Mouse (Mus musculus) liver, embryonic 18 days (tissue): ENCODE results near the gene Clcn7. TPM values are rescaled to one million over a fixed set of nuclear protein-coding genes. Genes with fewer than 3 reads are reported as not detected.

ENCODE experiments used
- polyA plus RNA-seq: library from polyadenylated mRNA; depleted of rRNA; stranded (reverse); fragments of >200 nt; gene quantifications from 2 replicates; pipeline ENCODE4 v1.2.3, GENCODE M21; 2012; rRNA removed

The Clcn7 gene
- polyA plus RNA-seq: 6.5 and 7.2 TPM in 2 replicates

GRCm38 (mm10) chr17:25133275-25133698 lies at the start of gene Clcn7:
TSS of gene Clcn7 (plus strand) at chr17:25133391.

DNA sequence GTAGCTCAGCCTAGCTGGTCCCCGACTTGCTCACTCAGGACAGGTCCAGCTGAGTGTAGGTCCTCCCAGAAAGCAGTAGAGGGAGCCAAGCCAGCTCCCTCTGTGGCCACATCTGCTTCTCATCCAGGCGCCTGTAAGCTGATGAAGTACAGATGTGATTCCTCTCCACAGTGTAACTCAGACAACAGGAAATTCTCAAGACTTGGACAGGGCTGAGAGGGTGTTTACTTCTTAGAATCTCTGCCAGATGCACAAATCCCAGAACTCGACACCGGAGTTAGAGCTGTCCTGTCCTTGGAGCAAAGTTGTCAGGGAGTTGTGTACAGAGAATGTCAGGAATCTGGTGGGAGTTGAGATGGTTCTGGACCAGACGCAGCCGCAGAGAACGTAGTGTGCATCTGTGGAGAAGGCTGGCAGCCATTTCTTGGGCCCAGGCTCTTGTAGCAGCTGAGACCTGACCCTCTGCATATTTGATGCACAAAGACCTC lies 49.7 kb upstream of the Clcn7 start, which contains the start of gene Tmem204:
Tmem204 (minus strand) TSS at position 148 of the 488 bp plus-strand sequence.

GRCm38 (mm10) chr17:25115664-25116432 lies 17.3 kb upstream of the Clcn7 start, which contains the start of gene Telo2:
TSS of gene Telo2 (minus strand) at chr17:25115967.

GRCm38 (mm10) chr17:25120406-25120805 lies 12.8 kb upstream of the Clcn7 start, which contains the start of gene Ptx4:
TSS of gene Ptx4 (plus strand) at chr17:25120760.

DNA sequence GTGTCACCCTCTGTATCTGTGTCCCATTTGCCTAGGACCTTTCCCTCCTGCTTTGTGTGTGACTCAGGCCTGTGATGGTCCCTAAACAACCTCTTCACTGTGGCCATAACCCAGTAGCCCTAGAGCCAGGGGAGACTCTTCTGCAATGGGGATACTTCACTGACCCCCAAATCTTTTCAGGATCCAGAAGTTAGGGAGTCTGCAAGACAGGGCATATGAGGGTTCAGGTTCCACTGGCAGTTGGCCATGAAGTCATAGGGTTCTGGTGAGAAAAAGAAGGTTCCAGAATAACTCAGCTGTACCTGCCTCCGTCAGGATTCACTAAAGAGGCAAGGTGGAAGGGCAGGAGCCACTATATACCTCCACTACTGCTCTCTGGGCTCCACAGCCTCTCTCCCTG lies 29.0 kb downstream of the Clcn7 start, which contains the start of gene Ccdc154:
Ccdc154 (plus strand) TSS at position 301 of the 400 bp plus-strand sequence.

DNA sequence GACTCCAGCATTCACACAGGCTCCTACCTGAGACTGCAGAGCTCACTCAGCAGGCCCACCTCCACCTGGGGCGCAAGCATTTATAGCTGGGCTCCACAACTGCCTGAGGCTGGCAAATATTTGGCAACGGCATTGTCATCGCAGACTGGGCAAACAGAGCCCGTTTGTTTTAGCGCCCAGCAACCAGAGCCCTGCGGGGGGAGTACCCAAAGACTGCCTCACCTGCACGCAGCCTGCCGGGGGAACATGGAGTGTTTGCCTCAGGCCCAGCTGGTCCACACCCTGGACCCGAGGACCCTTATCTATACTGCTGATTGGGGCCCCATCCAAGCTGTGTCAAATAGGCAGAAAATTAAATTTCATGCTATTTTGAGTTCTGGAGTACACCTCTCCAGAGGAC lies 42.2 kb downstream of the Clcn7 start, which contains the start of gene Gm38655:
Gm38655 (minus strand) TSS at position 61 of the 400 bp plus-strand sequence.

GRCm38 (mm10) chr17:25184129-25184691 lies 51.0 kb downstream of the Clcn7 start, which contains the start of gene BC003965:
TSS of gene BC003965 (plus strand) at chr17:25184554.

GRCm38 (mm10) chr17:25188150-25189031 lies 55.2 kb downstream of the Clcn7 start, which contains the start of gene Unkl:
TSS of gene Unkl (plus strand) at chr17:25188397.

Other genes starting within 250 kb of the Clcn7 start
- gene Nubp2, start 247.0 kb upstream of the Clcn7 start, polyA plus RNA-seq: 15.4 and 17.7 TPM in 2 replicates
- 26.4 and 28.2 TPM in 2 replicates for gene Spsb3, start 246.7 kb upstream of the Clcn7 start, polyA plus RNA-seq
- gene Eme2, start 238.3 kb upstream of the Clcn7 start, polyA plus RNA-seq: 11.2 and 11.3 TPM in 2 replicates
- gene Mrps34, start 238.3 kb upstream of the Clcn7 start, polyA plus RNA-seq: 52.2 and 58.3 TPM in 2 replicates
- 32.3 and 35.5 TPM in 2 replicates for gene Nme3, start 236.9 kb upstream of the Clcn7 start, polyA plus RNA-seq
- gene Mapk8ip3, start 196.4 kb upstream of the Clcn7 start, polyA plus RNA-seq: 23.9 and 32.5 TPM in 2 replicates
- 17.3 and 17.8 TPM in 2 replicates for gene Jpt2, start 172.7 kb upstream of the Clcn7 start, polyA plus RNA-seq
- gene Cramp1l, start 117.6 kb upstream of the Clcn7 start, polyA plus RNA-seq: 5.4 and 6.9 TPM in 2 replicates
- gene Ift140, start 117.3 kb upstream of the Clcn7 start, polyA plus RNA-seq: 36.6 and 39.0 TPM in 2 replicates
- gene Tmem204, start 49.8 kb upstream of the Clcn7 start, polyA plus RNA-seq: 7.5 and 8.0 TPM in 2 replicates
- 5.6 TPM in 2 replicates for gene Telo2, start 17.4 kb upstream of the Clcn7 start, polyA plus RNA-seq
- gene Ptx4, start 12.6 kb upstream of the Clcn7 start, polyA plus RNA-seq: not detected in 2 replicates
- gene Ccdc154, start 29.1 kb downstream of the Clcn7 start, polyA plus RNA-seq: not detected in 2 replicates
- not detected in 2 replicates for gene Gm38655, start 42.1 kb downstream of the Clcn7 start, polyA plus RNA-seq
- 11.2 and 12.5 TPM in 2 replicates for gene BC003965, start 51.2 kb downstream of the Clcn7 start, polyA plus RNA-seq
- 8.8 and 9.4 TPM in 2 replicates for gene Unkl, start 55.0 kb downstream of the Clcn7 start, polyA plus RNA-seq
- 13.8 and 14.6 TPM in 2 replicates for gene Gnptg, start 106.7 kb downstream of the Clcn7 start, polyA plus RNA-seq
- 12.0 and 12.2 TPM in 2 replicates for gene Tsr3, start 106.8 kb downstream of the Clcn7 start, polyA plus RNA-seq
- 0.56 and 1.2 TPM in 2 replicates for gene Baiap3, start 123.0 kb downstream of the Clcn7 start, polyA plus RNA-seq
- 125 and 133 TPM in 2 replicates for gene Ube2i, start 141.2 kb downstream of the Clcn7 start, polyA plus RNA-seq
- 2.7 and 3.8 TPM in 2 replicates for gene Prss34, start 165.0 kb downstream of the Clcn7 start, polyA plus RNA-seq
- gene Prss28, start 175.3 kb downstream of the Clcn7 start, polyA plus RNA-seq: not detected in 2 replicates
- not detected in 2 replicates for gene Prss29, start 185.3 kb downstream of the Clcn7 start, polyA plus RNA-seq
- gene Tpsab1, start 212.2 kb downstream of the Clcn7 start, polyA plus RNA-seq: 0.02 and 0.05 TPM in 2 replicates
- gene Tpsb2, start 232.9 kb downstream of the Clcn7 start, polyA plus RNA-seq: 0.43 and 0.61 TPM in 2 replicates
- 0.05 TPM in 1 of 2 replicates, not detected in the other for gene Tpsg1, start 235.9 kb downstream of the Clcn7 start, polyA plus RNA-seq